Mouse (Mus musculus): ENCODE data around the gene Crlf1.

- TF ChIP-seq CTCF (IDR thresholded peaks at IDR 0.05; ENCODE audit: extremely low read depth, insufficient read depth, insufficient read length, insufficient replicate concordance) (no peak), POLR2A (IDR thresholded peaks at IDR 0.05; ENCODE audit: low read depth, low read length) (peak; percentile 19)
These were observed 34.7 kb downstream of the Crlf1 start, which contains the start of the genes Fkbp8 and Kxd1 for GRCm38 (mm10) chr8:70527512-70528181.

Data from spleen, adult 2 months (tissue).